Mouse (Mus musculus): ENCODE results near the gene Paqr3.

Gene Paqr3

GRCm38 (mm10) chr5:97111207-97111910 lies at the start of gene Paqr3:
TSS of gene Paqr3 (minus strand) at chr5:97111596.
- DNase-seq (ENCODE audit: low spot score) = peak; percentile 98

- no peak for DNase-seq (ENCODE audit: low spot score)
Observed at GRCm38 (mm10) chr5:97154688-97155087, 43.3 kb upstream of the Paqr3 start.

- DNase-seq (ENCODE audit: low spot score) = no peak
Observed at GRCm38 (mm10) chr5:97135331-97135730, 23.9 kb upstream of the Paqr3 start.

- DNase-seq (ENCODE audit: low spot score) = no peak
Observed at GRCm38 (mm10) chr5:97129589-97129988, 18.2 kb upstream of the Paqr3 start.

GRCm38 (mm10) chr5:97128242-97129226 lies 17.1 kb upstream of the Paqr3 start:
- DNase-seq (ENCODE audit: low spot score) = peak; percentile 27

- no peak for DNase-seq (ENCODE audit: low spot score)
Observed at GRCm38 (mm10) chr5:97127284-97127683, 15.9 kb upstream of the Paqr3 start.

- DNase-seq (ENCODE audit: low spot score) = peak; percentile 8
Observed at GRCm38 (mm10) chr5:97126005-97126404, 14.6 kb upstream of the Paqr3 start.

GRCm38 (mm10) chr5:97125459-97125970 lies 14.1 kb upstream of the Paqr3 start:
- DNase-seq (ENCODE audit: low spot score) = no peak

- DNase-seq (ENCODE audit: low spot score) = no peak
Observed at GRCm38 (mm10) chr5:97124977-97125376, 13.6 kb upstream of the Paqr3 start.

GRCm38 (mm10) chr5:97110697-97111096 lies 699 bp downstream of the Paqr3 start:
- DNase-seq (ENCODE audit: low spot score) = no peak

- DNase-seq (ENCODE audit: low spot score) = no peak
Observed at GRCm38 (mm10) chr5:97110133-97110532, 1.3 kb downstream of the Paqr3 start.

- no peak for DNase-seq (ENCODE audit: low spot score)
Observed at GRCm38 (mm10) chr5:97108333-97108732, 3.1 kb downstream of the Paqr3 start.

GRCm38 (mm10) chr5:97099954-97100353 lies 11.4 kb downstream of the Paqr3 start:
- no peak for DNase-seq (ENCODE audit: low spot score)

GRCm38 (mm10) chr5:97097631-97098041 lies 13.8 kb downstream of the Paqr3 start:
- DNase-seq (ENCODE audit: low spot score) = no peak

- no peak for DNase-seq (ENCODE audit: low spot score)
Observed at GRCm38 (mm10) chr5:97095335-97095734, 16.1 kb downstream of the Paqr3 start.

- no peak for DNase-seq (ENCODE audit: low spot score)
Observed at GRCm38 (mm10) chr5:97092970-97093369, 18.4 kb downstream of the Paqr3 start.

- DNase-seq (ENCODE audit: low spot score) = no peak
Observed at GRCm38 (mm10) chr5:97090034-97090784, 21.2 kb downstream of the Paqr3 start.

GRCm38 (mm10) chr5:97089426-97089825 lies 22.0 kb downstream of the Paqr3 start:
- DNase-seq (ENCODE audit: low spot score) = no peak

- DNase-seq (ENCODE audit: low spot score) = no peak
Observed at GRCm38 (mm10) chr5:97088231-97088630, 23.2 kb downstream of the Paqr3 start.

GRCm38 (mm10) chr5:97087746-97088145 lies 23.6 kb downstream of the Paqr3 start:
- no peak for DNase-seq (ENCODE audit: low spot score)

- peak; percentile 21 for DNase-seq (ENCODE audit: low spot score)
Observed at GRCm38 (mm10) chr5:97087030-97087630, 24.3 kb downstream of the Paqr3 start.

- no peak for DNase-seq (ENCODE audit: low spot score)
Observed at GRCm38 (mm10) chr5:97085071-97085470, 26.3 kb downstream of the Paqr3 start.
